Mouse (Mus musculus): ENCODE data around the gene Xlr5b.
"Not testable (repeated sequence)": the region's sequence is repeated elsewhere in the genome, so short reads cannot be mapped to it uniquely, and the experiment has no call there.

Gene Xlr5b

DNA sequence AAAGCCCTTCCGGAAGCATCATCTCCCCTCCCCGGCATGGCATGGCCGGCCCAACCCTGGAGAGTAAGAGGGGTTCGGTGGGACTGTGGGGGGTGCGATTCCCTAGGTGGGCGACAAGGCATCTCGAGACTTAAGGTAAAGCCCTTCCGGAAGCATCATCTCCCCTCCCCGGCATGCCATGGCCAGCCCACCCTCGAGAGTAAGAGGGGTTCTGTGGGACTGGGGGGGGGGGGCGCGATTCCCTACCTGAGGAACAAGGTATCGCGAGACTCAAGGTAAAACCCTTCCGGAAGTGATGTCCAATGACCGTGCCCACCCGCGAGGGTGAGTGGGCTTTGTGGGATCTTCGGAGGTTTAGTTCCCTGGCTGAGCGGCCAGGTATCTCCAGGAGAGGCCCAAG, at the start of gene Xlr5b:
Gene Xlr5b (plus strand): TSS at position 301 of the 400 bp plus-strand sequence.
- DNase-seq (ENCODE audit: low spot score in 2 of 2): not testable (repeated sequence)

DNA sequence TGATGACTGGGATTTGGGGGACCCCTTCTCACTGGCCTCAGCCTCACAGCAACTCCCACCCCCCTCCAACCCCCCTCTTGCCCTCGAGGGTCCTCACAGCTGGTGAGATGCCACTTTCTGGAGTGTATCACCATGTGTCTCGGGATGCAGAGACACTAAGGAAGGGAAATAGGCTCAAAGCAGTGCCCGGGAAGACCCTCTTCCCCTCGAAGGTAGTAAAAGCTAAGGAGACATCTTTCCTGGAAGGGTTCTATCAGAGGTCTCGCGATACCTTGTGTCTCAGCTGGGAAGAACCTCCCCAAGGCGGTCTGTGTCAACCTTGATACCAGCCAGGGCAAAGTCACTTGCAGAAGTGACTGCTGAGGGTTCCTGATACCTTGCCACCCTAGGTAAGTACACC, 31.8 kb upstream of the Xlr5b start, which contains the start of gene Gm14685:
Gene Gm14685 (plus strand): TSS at position 301 of the 400 bp plus-strand sequence.
- DNase-seq (ENCODE audit: low spot score in 2 of 2): not testable (repeated sequence)

DNA sequence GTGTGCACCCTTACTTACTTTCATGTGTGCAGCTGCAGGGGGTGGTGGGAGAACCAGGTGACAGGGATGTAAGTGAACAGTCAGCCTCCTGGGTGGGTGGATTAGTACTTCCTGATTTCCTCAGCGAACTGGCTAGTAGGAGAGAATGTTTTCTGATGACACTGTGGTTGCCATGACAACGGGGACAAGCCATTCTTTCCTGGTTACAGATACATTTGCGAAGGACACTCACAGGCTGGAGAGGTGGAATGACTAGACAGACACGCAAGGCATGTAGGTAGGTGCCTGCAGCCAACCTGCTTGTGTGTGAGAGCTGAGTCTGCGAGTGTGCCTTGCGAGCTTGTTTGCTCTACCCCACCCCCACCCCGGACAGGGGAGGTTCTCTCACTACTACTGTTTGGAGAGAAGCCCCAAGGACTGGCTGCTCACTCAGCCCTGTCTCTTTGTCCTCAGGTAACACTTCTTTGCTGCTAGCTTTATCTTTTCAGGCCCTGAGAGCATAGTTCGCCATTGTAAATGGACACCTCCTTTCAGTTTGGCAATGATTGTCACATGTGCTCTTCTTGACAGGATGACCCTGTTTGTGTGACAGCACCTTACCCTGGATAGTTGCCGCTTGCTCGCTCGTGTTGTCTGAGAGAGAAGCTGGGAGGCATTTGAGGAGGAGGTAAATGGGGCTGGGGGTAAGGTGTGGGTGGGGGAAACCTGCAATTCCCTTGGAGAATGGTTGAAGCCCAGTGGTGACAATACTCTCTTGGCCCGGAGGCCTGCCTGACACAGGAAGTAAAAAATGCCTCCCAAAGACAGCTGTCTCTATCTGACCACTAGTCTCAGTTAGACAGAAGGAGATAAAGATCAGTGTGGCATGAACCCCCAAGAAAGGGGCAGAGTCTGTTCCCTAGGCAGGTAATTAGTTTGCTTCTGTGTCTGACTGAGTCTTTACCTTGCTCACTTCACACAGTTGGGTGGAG, 25.5 kb upstream of the Xlr5b start:
- not testable (repeated sequence) for DNase-seq (ENCODE audit: low spot score in 2 of 2)

DNA sequence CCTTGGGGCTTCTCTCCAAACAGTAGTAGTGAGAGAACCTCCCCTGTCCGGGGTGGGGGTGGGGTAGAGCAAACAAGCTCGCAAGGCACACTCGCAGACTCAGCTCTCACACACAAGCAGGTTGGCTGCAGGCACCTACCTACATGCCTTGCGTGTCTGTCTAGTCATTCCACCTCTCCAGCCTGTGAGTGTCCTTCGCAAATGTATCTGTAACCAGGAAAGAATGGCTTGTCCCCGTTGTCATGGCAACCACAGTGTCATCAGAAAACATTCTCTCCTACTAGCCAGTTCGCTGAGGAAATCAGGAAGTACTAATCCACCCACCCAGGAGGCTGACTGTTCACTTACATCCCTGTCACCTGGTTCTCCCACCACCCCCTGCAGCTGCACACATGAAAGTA, 5.4 kb upstream of the Xlr5b start:
- not testable (repeated sequence) for DNase-seq (ENCODE audit: low spot score in 2 of 2)

DNA sequence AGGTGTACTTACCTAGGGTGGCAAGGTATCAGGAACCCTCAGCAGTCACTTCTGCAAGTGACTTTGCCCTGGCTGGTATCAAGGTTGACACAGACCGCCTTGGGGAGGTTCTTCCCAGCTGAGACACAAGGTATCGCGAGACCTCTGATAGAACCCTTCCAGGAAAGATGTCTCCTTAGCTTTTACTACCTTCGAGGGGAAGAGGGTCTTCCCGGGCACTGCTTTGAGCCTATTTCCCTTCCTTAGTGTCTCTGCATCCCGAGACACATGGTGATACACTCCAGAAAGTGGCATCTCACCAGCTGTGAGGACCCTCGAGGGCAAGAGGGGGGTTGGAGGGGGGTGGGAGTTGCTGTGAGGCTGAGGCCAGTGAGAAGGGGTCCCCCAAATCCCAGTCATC, 754 bp downstream of the Xlr5b start, which contains the start of gene DXBay18:
Gene DXBay18 (minus strand): TSS at position 101 of the 400 bp plus-strand sequence.
- DNase-seq (ENCODE audit: low spot score in 2 of 2): not testable (repeated sequence)

DNA sequence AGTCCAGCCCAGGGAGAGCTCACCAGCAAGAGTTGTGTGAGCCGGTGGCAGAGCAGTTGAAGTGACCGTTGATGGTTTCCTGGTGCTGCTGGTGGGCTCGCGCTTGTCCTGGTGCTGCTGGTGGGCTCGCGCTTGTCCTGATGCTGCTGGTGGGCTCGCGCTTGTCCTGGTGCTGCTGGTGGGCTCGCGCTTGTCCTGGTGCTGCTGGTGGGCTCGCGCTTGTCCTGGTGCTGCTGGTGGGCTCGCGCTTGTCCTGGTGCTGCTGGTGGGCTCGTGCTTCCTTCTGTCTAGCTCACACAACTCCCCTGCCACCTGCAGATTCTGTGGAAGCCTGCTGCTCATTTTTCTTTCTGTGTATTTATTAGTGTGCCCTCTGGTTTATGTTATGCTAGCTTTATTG, 28.3 kb downstream of the Xlr5b start, which contains the start of gene Spin2d:
Gene Spin2d (minus strand): TSS at position 101 of the 400 bp plus-strand sequence.
- DNase-seq (ENCODE audit: low spot score in 2 of 2): not testable (repeated sequence)

DNA sequence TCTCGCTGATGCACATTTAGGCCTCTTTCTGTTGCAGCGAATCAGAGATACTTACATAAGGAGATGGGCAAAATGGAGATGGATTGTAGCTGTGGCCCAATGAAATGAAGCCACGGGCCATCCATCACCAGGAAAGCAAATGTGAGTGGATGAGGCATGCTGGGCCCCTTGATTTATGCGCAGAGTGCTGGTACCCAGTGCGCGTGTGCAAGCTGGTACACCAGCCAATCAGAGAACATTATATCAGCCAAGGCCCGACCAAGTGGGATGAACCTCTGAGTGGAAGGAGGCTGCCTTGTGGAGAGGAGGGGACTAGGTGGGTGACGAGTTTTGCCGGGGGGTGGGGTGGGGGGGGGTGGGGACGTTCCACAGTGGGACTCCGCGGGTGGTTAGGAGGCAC, 43.3 kb downstream of the Xlr5b start, which contains the start of gene Xlr3b:
Gene Xlr3b (plus strand): TSS at position 274 of the 400 bp plus-strand sequence.
- DNase-seq (ENCODE audit: low spot score in 2 of 2): not testable (repeated sequence)
